Mouse (Mus musculus) hindbrain, postnatal 0 days (tissue): Measurements from ENCODE around the gene Pdxk. TPM values are rescaled to one million over a fixed set of nuclear protein-coding genes. Genes with fewer than 3 reads are reported as not detected.

Experiments
- ATAC-seq: fragments of 200-750 bp; cut with Nextera tagmentation; 2 replicates; pipeline ENCODE4 v1.8.0; 2017; ENCODE audit warnings: mild to moderate bottlenecking, moderate TSS enrichment, moderate library complexity
- DNase-seq: peaks from one replicate; pipeline ENCODE4 v3.0.0-alpha.2; 2015; ENCODE audit warnings: low spot score
- H3K27ac ChIP-seq: fragments of 300-500 bp; sonication (generic); 2 replicates; pipeline ENCODE4 v1.5.1; 2014; ENCODE audit warnings: mild to moderate bottlenecking
- H3K27me3 ChIP-seq: fragments of 300-500 bp; sonication (generic); 2 replicates; pipeline ENCODE4 v1.6.1; 2014; ENCODE audit warnings: low read length, mixed read lengths; ENCODE audit not compliant: insufficient read depth
- H3K36me3 ChIP-seq: fragments of 300-500 bp; sonication (generic); 2 replicates; pipeline ENCODE4 v1.6.1; 2014; ENCODE audit warnings: low read length, mixed read lengths; ENCODE audit not compliant: insufficient read depth
- H3K4me1 ChIP-seq: fragments of 300-500 bp; sonication (generic); 2 replicates; pipeline ENCODE4 v1.6.1; 2014; ENCODE audit warnings: antibody characterized with exemption, low read length, mixed read lengths; ENCODE audit not compliant: insufficient read depth
- H3K4me2 ChIP-seq: fragments of 300-500 bp; sonication (generic); 2 replicates; pipeline ENCODE4 v1.6.1; 2014; ENCODE audit warnings: low read depth, mild to moderate bottlenecking, low read length, moderate library complexity, mixed read lengths
- H3K4me3 ChIP-seq: fragments of 300-500 bp; sonication (generic); 2 replicates; pipeline ENCODE4 v1.5.1; 2014; ENCODE audit warnings: low read length
- H3K9ac ChIP-seq: fragments of 300-500 bp; sonication (generic); replicated peaks from 2 replicates; pipeline ENCODE4 v1.6.1; 2014; ENCODE audit warnings: mild to moderate bottlenecking, low read length, moderate library complexity, mixed read lengths
- H3K9me3 ChIP-seq: fragments of 300-500 bp; sonication (generic); 2 replicates; pipeline ENCODE4 v1.6.1; 2016; ENCODE audit warnings: low read length, mixed read lengths
- CTCF ChIP-seq: IDR thresholded peaks from 2 replicates; pipeline ENCODE4 v1.5.1; 2016; ENCODE audit warnings: antibody characterized with exemption, control low read depth, low read depth
- WGBS: fragments of 180-500 bp; shearing (Covaris S2); extraction: QIAGEN DNeasy Blood & Tissue Kit; methylation state at CpG from one replicate; pipeline ENCODE4 v1.1.7; 2014; 5-methylcytosine and 5-hydroxymethylcytosine counted together
- polyA plus RNA-seq: library from polyadenylated mRNA; unstranded; fragments of >200 nt; fragmentation: Nextera tagmentation; extraction: Ambion mirVana; gene quantifications from 2 replicates; pipeline ENCODE4 v1.2.1, GENCODE M21; 2015
- total RNA-seq: library from RNA; depleted of rRNA; stranded (reverse); fragments of >200 nt; gene quantifications from 2 replicates; pipeline ENCODE4 v1.2.3, GENCODE M21; 2014

Gene Pdxk
- total and polyA plus RNA-seq, 2 experiments from 2014 or later, result 45.8 to 63.1 TPM

GRCm38 (mm10) chr10:78412319-78413151 is 52.2 kb downstream of the Pdxk start, which contains the start of gene Rrp1:
Gene Rrp1, minus strand, starts transcription at chr10:78413043.
- under 1% methylated on average over 62 of the region's 70 CpGs for WGBS
- TF ChIP-seq CTCF, result peak; percentile 100
- Histone ChIP-seq H3K27ac (peak within 1 kb of the TSS; percentile 90), H3K36me3 (peaks cover 21% of the 10 kb centered on the region), H3K4me1 (no peaks in the 10 kb centered on the region), H3K4me3 (peak within 1 kb of the TSS; percentile 80), H3K9ac (peak within 1 kb of the TSS; percentile 78), H3K27me3 (no peaks in the 10 kb centered on the region), H3K4me2 (peak within 1 kb of the TSS; percentile 80), H3K9me3 (no peaks in the 10 kb centered on the region)
- ATAC-seq, result peak; percentile 94
- peak; percentile 97 for DNase-seq

- H3K27ac ChIP-seq, result peak overlapping the region; percentile 90
- WGBS, result 12% methylated on average over 8 of the region's 8 CpGs
- ATAC-seq (peak; percentile 5; the same call in 1 of the 2 replicates), DNase-seq (no peak)
- H3K27me3 ChIP-seq, result no peaks in the 10 kb centered on the region
- peaks cover 28% of the 10 kb centered on the region for H3K36me3 ChIP-seq
- H3K9me3 ChIP-seq, result no peaks in the 10 kb centered on the region
- peak overlapping the region; percentile 78 for H3K9ac ChIP-seq
- no peaks in the 10 kb centered on the region for H3K4me1 ChIP-seq
- peak overlapping the region; percentile 80 for H3K4me2 ChIP-seq
- TF ChIP-seq CTCF, result no peak
- H3K4me3 ChIP-seq, result peak overlapping the region; percentile 80
These were observed 52.9 kb downstream of the Pdxk start for GRCm38 (mm10) chr10:78411851-78412250.

- no peaks in the 10 kb centered on the region for H3K9me3 ChIP-seq
- DNase-seq (no peak), ATAC-seq (no peak)
- no peak overlapping the region for H3K27ac ChIP-seq
- no peak overlapping the region for H3K4me3 ChIP-seq
- WGBS, result 78% methylated on average over 9 of the region's 9 CpGs
- H3K9ac ChIP-seq, result no peak overlapping the region
- TF ChIP-seq CTCF, result no peak
- no peak overlapping the region for H3K4me2 ChIP-seq
- no peaks in the 10 kb centered on the region for H3K4me1 ChIP-seq
- H3K36me3 ChIP-seq, result peaks cover 52% of the 10 kb centered on the region
- no peaks in the 10 kb centered on the region for H3K27me3 ChIP-seq
These were observed 55.6 kb downstream of the Pdxk start for GRCm38 (mm10) chr10:78409035-78409788.

GRCm38 (mm10) chr10:78407132-78407531 is 57.6 kb downstream of the Pdxk start:
- H3K27ac ChIP-seq, result no peak overlapping the region
- no peak for ATAC-seq
- no peaks in the 10 kb centered on the region for H3K27me3 ChIP-seq
- H3K36me3 ChIP-seq, result peaks cover 73% of the 10 kb centered on the region
- no peak overlapping the region for H3K4me3 ChIP-seq
- WGBS, result 95% methylated on average over 4 of the region's 4 CpGs
- DNase-seq, result no peak
- H3K9ac ChIP-seq, result no peak overlapping the region
- no peaks in the 10 kb centered on the region for H3K9me3 ChIP-seq
- no peak for TF ChIP-seq CTCF
- no peaks in the 10 kb centered on the region for H3K4me1 ChIP-seq
- H3K4me2 ChIP-seq, result no peak overlapping the region

GRCm38 (mm10) chr10:78406152-78406551 is 58.6 kb downstream of the Pdxk start:
- WGBS, result 92% methylated on average over 6 of the region's 6 CpGs

GRCm38 (mm10) chr10:78402301-78402922 is 62.4 kb downstream of the Pdxk start:
- Histone ChIP-seq H3K27ac (no peak overlapping the region), H3K4me3 (no peak overlapping the region), H3K4me1 (no peaks in the 10 kb centered on the region), H3K36me3 (peaks cover 73% of the 10 kb centered on the region), H3K9ac (no peak overlapping the region), H3K9me3 (no peaks in the 10 kb centered on the region), H3K27me3 (no peaks in the 10 kb centered on the region), H3K4me2 (no peak overlapping the region)
- DNase-seq (no peak), ATAC-seq (no peak)
- no peak for TF ChIP-seq CTCF
- WGBS, result 95% methylated on average over 14 of the region's 14 CpGs

More at GRCm38 (mm10) chr10:78406152-78406551, 58.6 kb downstream of the Pdxk start:
- DNase-seq (no peak), ATAC-seq (no peak)
- Histone ChIP-seq H3K9me3 (no peaks in the 10 kb centered on the region), H3K27ac (no peak overlapping the region), H3K27me3 (no peaks in the 10 kb centered on the region), H3K4me3 (no peak overlapping the region), H3K9ac (no peak overlapping the region), H3K4me2 (no peak overlapping the region), H3K4me1 (no peaks in the 10 kb centered on the region), H3K36me3 (peaks cover 83% of the 10 kb centered on the region)
- no peak for TF ChIP-seq CTCF
